Mouse (Mus musculus) kidney, embryonic 16.5 days (tissue): ENCODE results near the gene Ntrk3. TPM values are rescaled to one million over a fixed set of nuclear protein-coding genes. Genes with fewer than 3 reads are reported as not detected.

Experiments used
- ATAC-seq: fragments of 200-750 bp; cut with Nextera tagmentation; 2 replicates; pipeline ENCODE4 v1.8.0; 2017; ENCODE audit warnings: moderate TSS enrichment; ENCODE audit not compliant: low FRiP score, low TSS enrichment
- H3K27ac ChIP-seq: fragments of 300-500 bp; sonication (generic); 2 replicates; pipeline ENCODE4 v1.5.1; 2014; ENCODE audit warnings: low read length
- H3K27me3 ChIP-seq: fragments of 300-500 bp; sonication (generic); 2 replicates; pipeline ENCODE4 v1.6.1; 2014; ENCODE audit warnings: low read length, control low read depth, mixed read lengths; ENCODE audit not compliant: insufficient read depth
- H3K36me3 ChIP-seq: fragments of 300-500 bp; sonication (generic); 2 replicates; pipeline ENCODE4 v1.6.1; 2014; ENCODE audit warnings: low read length, control low read depth, mixed read lengths; ENCODE audit not compliant: insufficient read depth
- H3K4me1 ChIP-seq: fragments of 300-500 bp; sonication (generic); 2 replicates; pipeline ENCODE4 v1.6.1; 2014; ENCODE audit warnings: low read length, control low read depth, mixed read lengths; ENCODE audit not compliant: insufficient read depth
- H3K4me2 ChIP-seq: fragments of 300-500 bp; sonication (generic); replicated peaks from 2 replicates; pipeline ENCODE4 v1.6.1; 2014; ENCODE audit warnings: low read depth, low read length
- H3K4me3 ChIP-seq: fragments of 300-500 bp; sonication (generic); 2 replicates; pipeline ENCODE4 v1.5.1; 2014; ENCODE audit warnings: mild to moderate bottlenecking, low read length
- H3K9ac ChIP-seq: fragments of 300-500 bp; sonication (generic); replicated peaks from 2 replicates; pipeline ENCODE4 v1.6.1; 2014; ENCODE audit warnings: low read length
- H3K9me3 ChIP-seq: fragments of 300-500 bp; sonication (generic); 2 replicates; pipeline ENCODE4 v1.6.1; 2016; ENCODE audit warnings: low read length, control low read depth
- WGBS: fragments of 180-500 bp; shearing (Covaris S2); extraction: QIAGEN DNeasy Blood & Tissue Kit; methylation state at CpG from one replicate; pipeline ENCODE4 v1.1.7; 2014; 5-methylcytosine and 5-hydroxymethylcytosine counted together
- polyA plus RNA-seq: library from polyadenylated mRNA; unstranded; fragments of >200 nt; fragmentation: Nextera tagmentation; extraction: Ambion mirVana; gene quantifications from 2 replicates; pipeline ENCODE4 v1.2.1, GENCODE M21; 2015

Gene Ntrk3
- polyA plus RNA-seq, 1 experiment from 2014 or later: 2.8 TPM

DNA sequence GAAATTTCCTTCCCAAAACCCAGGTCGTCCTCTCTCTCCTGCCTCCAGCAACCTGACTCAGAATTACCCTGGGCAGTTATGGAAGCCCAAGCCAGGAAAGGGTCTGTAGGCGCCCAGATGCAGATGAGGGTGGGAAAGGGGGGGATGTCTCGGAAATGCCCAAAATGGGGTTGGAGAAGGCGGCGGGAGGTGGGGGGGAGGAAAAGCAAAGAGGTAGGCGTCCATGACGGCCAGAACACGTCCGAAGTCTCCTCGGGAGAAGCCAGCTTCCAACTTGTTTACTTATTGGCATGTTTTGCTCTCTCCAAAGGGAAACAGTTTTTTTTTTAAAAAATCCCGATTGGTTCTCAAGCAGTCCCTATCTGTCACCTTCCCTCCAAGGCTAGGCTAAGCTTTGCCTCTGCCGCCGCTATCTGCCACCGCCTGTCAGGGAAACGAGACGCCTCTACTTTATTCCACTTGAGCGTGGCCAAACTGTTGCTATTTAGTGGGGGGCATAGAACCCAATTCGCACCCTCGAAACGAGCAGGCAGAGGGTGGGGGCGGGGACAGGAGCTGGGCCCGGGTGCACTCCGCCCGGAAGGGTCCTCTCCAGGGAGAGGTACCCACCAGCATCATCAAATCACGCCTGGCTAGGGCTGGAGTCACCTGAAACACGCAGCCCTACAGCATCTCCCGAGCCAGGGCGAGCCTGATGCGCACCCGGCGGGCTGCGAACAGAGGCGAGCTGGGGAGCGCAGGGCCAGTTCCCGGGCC lies 160.9 kb downstream of the Ntrk3 start:
- H3K9ac ChIP-seq: 0 out of 2 replicates have a peak overlapping the region, but pooled peaks have one; percentile 40
- no peak overlapping the region for H3K27ac ChIP-seq
- H3K36me3 ChIP-seq: no peaks in the 10 kb centered on the region
- peak; percentile 50; the same call in 1 of the 2 replicates for ATAC-seq
- H3K4me2 ChIP-seq: peak overlapping the region; percentile 79
- WGBS: 2% methylated on average over 34 of the region's 35 CpGs
- peaks cover 62% of the 10 kb centered on the region for H3K27me3 ChIP-seq
- H3K9me3 ChIP-seq: no peaks in the 10 kb centered on the region
- peak overlapping the region; percentile 54 for H3K4me3 ChIP-seq
- H3K4me1 ChIP-seq: peaks cover 10% of the 10 kb centered on the region

DNA sequence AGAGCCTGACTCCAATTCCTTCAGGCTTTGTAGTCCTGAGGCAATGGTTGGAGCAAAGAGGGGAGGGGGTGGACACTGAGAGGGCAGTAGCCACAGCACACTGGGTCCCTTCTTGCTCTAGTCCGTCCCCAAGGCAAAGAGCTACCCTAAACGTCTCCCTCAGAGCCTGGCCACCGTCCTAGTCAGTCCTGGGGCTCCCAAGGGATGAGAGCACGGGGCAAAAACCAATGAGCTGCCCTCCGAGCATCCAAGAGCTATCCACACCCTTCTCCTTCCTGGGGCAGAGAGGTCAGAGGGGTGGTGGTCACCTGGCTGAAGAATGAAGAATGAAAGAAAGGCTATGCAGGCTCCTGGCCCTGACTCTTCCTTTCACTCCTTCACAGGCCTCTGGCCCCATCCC lies 161.6 kb downstream of the Ntrk3 start:
- H3K4me3 ChIP-seq: peak overlapping the region; percentile 54
- no peak overlapping the region for H3K27ac ChIP-seq
- H3K9me3 ChIP-seq: no peaks in the 10 kb centered on the region
- peaks cover 55% of the 10 kb centered on the region for H3K27me3 ChIP-seq
- no peaks in the 10 kb centered on the region for H3K36me3 ChIP-seq
- H3K4me1 ChIP-seq: peaks cover 10% of the 10 kb centered on the region
- ATAC-seq: no peak
- H3K9ac ChIP-seq: no peak overlapping the region
- WGBS: 30% methylated on average over 5 of the region's 5 CpGs
- H3K4me2 ChIP-seq: peak overlapping the region; percentile 79

DNA sequence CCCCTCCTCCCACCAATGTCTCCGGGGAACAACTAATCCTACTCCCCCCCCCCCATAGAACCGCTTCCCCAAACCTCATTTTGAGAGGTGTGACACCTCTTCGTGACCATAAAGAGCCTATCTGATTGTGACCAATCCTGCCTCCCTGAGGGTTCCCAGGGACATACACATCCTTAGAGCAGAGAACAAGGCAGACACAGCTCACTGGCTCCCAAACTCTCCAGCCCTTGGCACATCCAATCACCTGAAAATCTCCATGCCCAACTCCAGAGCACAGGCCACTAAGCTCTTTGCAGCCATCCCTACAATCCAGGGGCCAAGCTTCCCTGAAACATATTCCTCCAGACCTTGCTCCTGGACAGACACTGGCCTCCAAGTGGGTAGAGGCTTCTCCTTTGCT lies 162.3 kb downstream of the Ntrk3 start:
- Histone ChIP-seq H3K27me3 (peaks cover 49% of the 10 kb centered on the region), H3K9me3 (no peaks in the 10 kb centered on the region), H3K9ac (no peak overlapping the region), H3K4me1 (peaks cover 10% of the 10 kb centered on the region), H3K4me3 (no peak overlapping the region), H3K4me2 (0 out of 2 replicates have a peak overlapping the region, but pooled peaks have one; percentile 79), H3K36me3 (no peaks in the 10 kb centered on the region), H3K27ac (no peak overlapping the region)
- 17% methylated on average over 3 of the region's 3 CpGs for WGBS
- ATAC-seq: no peak

DNA sequence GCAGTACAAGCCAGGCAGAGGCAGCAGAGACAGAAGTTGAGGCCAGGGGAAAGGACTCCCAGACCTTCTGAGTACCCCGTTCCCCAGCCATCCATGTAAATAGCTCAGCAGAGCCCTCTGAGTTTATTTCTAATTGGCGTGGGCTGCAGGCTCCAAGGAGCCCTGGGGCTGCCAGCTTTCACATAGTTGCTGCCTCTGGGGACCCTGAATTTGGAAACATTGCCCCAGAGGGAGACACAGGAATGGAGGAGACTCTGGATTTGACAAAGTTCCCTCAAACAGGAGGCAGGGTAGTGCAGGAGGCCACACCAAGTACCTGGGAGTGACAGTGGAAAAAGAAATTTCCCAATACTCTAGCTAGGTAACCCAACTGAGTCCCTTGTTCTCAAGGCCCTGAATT lies 166.6 kb downstream of the Ntrk3 start:
- no peak overlapping the region for H3K4me3 ChIP-seq
- no peak for ATAC-seq
- H3K9ac ChIP-seq: no peak overlapping the region
- WGBS: 74% methylated on average over 2 of the region's 2 CpGs
- H3K27me3 ChIP-seq: peaks cover 15% of the 10 kb centered on the region
- H3K4me2 ChIP-seq: no peak overlapping the region
- H3K36me3 ChIP-seq: no peaks in the 10 kb centered on the region
- H3K27ac ChIP-seq: no peak overlapping the region
- peaks cover 12% of the 10 kb centered on the region; the same call in 1 of the 2 replicates for H3K4me1 ChIP-seq
- no peaks in the 10 kb centered on the region for H3K9me3 ChIP-seq

GRCm38 (mm10) chr7:78569255-78569618 lies 168.6 kb downstream of the Ntrk3 start:
- peak overlapping the region; percentile 45; the same call in 1 of the 2 replicates for H3K9ac ChIP-seq
- WGBS: 4% methylated on average over 5 of the region's 5 CpGs
- no peaks in the 10 kb centered on the region for H3K36me3 ChIP-seq
- no peaks in the 10 kb centered on the region for H3K27me3 ChIP-seq
- peak; percentile 57 for ATAC-seq
- peak overlapping the region; percentile 23; the same call in 1 of the 2 replicates for H3K4me3 ChIP-seq
- H3K4me2 ChIP-seq: peak overlapping the region; percentile 51
- H3K27ac ChIP-seq: no peak overlapping the region
- peaks cover 12% of the 10 kb centered on the region; the same call in 1 of the 2 replicates for H3K4me1 ChIP-seq
- no peaks in the 10 kb centered on the region for H3K9me3 ChIP-seq

DNA sequence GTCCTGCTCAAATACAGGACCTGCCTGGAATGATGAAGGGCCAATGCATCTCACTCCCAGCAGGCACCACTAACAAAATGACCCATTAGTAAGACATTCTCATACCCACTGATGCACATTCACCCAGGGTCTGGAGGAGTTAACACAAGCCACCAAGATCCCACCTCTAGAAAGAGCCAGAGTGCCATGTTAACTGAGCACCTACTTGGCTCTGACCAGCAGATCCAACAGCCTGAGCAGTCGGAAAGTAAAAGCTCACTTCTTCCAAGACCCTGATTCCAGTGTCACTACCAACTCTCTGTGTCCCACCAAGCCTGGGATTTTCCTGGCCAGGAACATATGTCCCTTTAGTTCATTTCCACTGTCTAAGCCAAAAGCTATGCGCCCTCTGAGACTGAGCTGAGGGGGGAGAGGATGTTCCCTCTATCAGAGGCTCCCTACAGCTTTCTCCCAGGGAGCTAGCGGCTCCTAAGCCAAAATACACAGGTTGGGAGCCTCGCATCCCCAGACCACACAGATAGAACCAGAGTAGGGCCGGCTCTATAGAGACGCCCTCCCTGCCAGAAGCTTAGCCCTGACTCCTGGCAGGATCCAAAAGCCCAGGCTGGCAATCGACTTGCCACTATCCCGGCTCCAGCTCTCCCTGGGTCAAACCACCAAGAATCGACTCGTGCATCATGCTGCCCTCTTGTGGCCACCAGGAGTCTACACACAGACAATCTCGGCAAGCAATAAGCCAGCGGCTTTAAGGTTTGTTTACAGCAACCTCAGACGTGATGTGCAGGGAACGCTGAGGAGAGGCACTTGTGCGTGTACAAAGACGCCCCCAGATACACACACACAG lies 169.2 kb downstream of the Ntrk3 start:
- peak overlapping the region; percentile 23; the same call in 1 of the 2 replicates for H3K4me3 ChIP-seq
- H3K9me3 ChIP-seq: no peaks in the 10 kb centered on the region
- no peaks in the 10 kb centered on the region for H3K27me3 ChIP-seq
- H3K9ac ChIP-seq: peak overlapping the region; percentile 45; the same call in 1 of the 2 replicates
- peaks cover 12% of the 10 kb centered on the region; the same call in 1 of the 2 replicates for H3K4me1 ChIP-seq
- peak overlapping the region; percentile 51 for H3K4me2 ChIP-seq
- 16% methylated on average over 16 of the region's 16 CpGs for WGBS
- H3K27ac ChIP-seq: no peak overlapping the region
- peak; percentile 76 for ATAC-seq
- no peaks in the 10 kb centered on the region for H3K36me3 ChIP-seq

DNA sequence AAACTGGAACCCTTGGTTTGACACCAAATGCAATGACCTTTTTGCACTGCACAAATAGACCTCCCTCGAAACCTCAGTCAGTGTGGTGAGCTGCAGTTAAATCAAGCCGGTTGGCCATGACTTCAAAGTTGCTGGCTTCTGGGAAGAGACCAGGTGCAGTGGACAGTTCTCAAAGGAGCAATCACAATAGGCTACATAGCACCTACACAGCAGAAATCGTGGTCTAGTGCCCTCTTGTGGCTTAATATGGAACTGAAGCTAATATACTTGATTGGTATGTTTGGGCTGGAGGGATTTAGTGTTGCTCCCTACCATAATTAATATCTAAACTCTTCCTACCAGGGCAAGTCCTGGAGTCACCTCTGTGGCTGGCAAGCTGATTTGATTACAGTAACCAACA lies 171.2 kb downstream of the Ntrk3 start:
- no peak for ATAC-seq
- no peak overlapping the region for H3K27ac ChIP-seq
- H3K9ac ChIP-seq: no peak overlapping the region
- H3K36me3 ChIP-seq: no peaks in the 10 kb centered on the region
- H3K4me3 ChIP-seq: no peak overlapping the region
- H3K4me2 ChIP-seq: no peak overlapping the region
- H3K4me1 ChIP-seq: peaks cover 12% of the 10 kb centered on the region; the same call in 1 of the 2 replicates
- H3K27me3 ChIP-seq: no peaks in the 10 kb centered on the region
- 27% methylated on average over 3 of the region's 3 CpGs for WGBS
- H3K9me3 ChIP-seq: no peaks in the 10 kb centered on the region

- H3K4me2 ChIP-seq: no peak overlapping the region
- H3K4me1 ChIP-seq: peaks cover 12% of the 10 kb centered on the region; the same call in 1 of the 2 replicates
- H3K9me3 ChIP-seq: no peaks in the 10 kb centered on the region
- WGBS: 73% methylated on average over 3 of the region's 3 CpGs
- no peak overlapping the region for H3K27ac ChIP-seq
- no peaks in the 10 kb centered on the region for H3K36me3 ChIP-seq
- no peak for ATAC-seq
- H3K27me3 ChIP-seq: no peaks in the 10 kb centered on the region
- H3K9ac ChIP-seq: no peak overlapping the region
- no peak overlapping the region for H3K4me3 ChIP-seq
These were observed 172.4 kb downstream of the Ntrk3 start for GRCm38 (mm10) chr7:78565386-78565785.

DNA sequence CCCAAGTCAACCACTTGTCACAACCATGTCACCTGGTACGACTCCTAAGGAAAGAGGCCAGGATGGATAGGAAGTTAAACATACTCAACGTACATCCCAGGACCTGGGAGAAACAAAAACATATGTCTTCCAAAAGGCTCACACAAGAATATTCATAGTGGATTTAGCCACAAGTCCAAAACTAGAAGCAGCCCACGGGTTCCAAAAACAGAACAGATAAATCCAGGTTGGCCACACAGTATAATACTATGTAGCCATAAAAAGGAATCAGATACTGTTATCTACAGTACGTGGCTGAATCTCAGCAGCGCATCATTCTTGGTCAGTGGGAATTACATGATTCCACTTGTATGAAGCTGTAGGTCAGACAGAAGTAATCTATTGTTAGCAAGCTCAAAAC lies 179.3 kb downstream of the Ntrk3 start:
- no peaks in the 10 kb centered on the region for H3K27me3 ChIP-seq
- no peaks in the 10 kb centered on the region for H3K9me3 ChIP-seq
- no peak overlapping the region for H3K4me2 ChIP-seq
- no peak overlapping the region for H3K9ac ChIP-seq
- H3K27ac ChIP-seq: no peak overlapping the region
- no peaks in the 10 kb centered on the region for H3K36me3 ChIP-seq
- no peak overlapping the region for H3K4me3 ChIP-seq
- ATAC-seq: no peak
- WGBS: 87% methylated on average over 5 of the region's 5 CpGs
- peaks cover 9% of the 10 kb centered on the region for H3K4me1 ChIP-seq
